Mouse (Mus musculus): ENCODE results near the gene Atp6v0d1. TPM values are rescaled to one million over a fixed set of nuclear protein-coding genes. Genes with fewer than 3 reads are reported as not detected.

The Atp6v0d1 gene
- total RNA-seq, 2 experiments from 2014 or later: 305 to 349 TPM

DNA sequence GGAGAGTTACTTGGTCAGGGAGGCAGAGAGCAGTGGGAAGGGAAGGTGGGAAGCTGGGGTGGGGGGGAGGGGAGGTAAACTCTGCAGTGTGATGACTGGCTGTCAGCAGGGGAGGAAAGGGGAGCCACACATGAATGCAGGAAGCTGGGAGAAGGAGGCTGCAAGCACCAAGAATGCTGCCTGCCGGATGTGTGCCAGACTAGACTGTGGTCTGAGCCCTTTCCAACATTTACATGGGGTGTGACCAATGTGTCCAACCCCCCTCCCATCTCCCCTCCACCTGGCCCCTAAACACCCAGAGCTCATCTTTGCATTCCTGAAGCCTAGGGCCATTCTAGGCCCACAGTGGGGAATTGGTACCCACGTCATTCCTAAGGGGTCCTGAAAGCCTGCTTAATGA is 84.8 kb downstream of the Atp6v0d1 start:
- intact Hi-C loops (cut with DNase I): no loop called here
- no peak for DNase-seq (ENCODE audit: low spot score in 2 of 2)

GRCm38 (mm10) chr8:105477792-105478191 is 88.1 kb downstream of the Atp6v0d1 start:
- intact Hi-C loops (cut with DNase I): no loop called here
- no peak for DNase-seq (ENCODE audit: low spot score in 2 of 2)

GRCm38 (mm10) chr8:105476628-105477413 is 89.0 kb downstream of the Atp6v0d1 start:
- intact Hi-C loops (cut with DNase I): no loop called here
- no peak for DNase-seq (ENCODE audit: low spot score in 2 of 2)

- DNase-seq (ENCODE audit: low spot score in 2 of 2): no peak
- intact Hi-C loops (cut with DNase I): no loop called here
Observed at GRCm38 (mm10) chr8:105476161-105476560, 89.7 kb downstream of the Atp6v0d1 start.

DNA sequence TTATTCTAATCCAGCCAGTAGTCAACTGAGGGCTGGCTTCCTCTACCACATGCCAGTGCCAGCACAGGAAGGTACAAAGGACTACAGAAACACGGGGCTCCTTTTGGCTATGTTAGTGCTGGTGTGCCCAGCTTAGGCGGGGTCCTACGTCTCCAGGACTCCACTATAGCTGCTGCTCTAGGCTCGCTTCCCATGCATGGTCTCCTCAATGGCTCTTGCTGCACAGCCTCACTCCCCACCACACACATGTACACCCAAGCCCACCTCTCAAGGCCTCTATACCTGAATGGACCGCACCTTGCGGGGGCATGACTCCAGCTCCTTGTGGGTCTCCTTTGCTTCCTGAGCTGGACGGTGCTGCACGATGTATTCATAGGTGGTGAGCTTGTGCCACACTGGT is 90.1 kb downstream of the Atp6v0d1 start:
- intact Hi-C loops (cut with DNase I): no loop called here
- no peak for DNase-seq (ENCODE audit: low spot score in 2 of 2)

DNA sequence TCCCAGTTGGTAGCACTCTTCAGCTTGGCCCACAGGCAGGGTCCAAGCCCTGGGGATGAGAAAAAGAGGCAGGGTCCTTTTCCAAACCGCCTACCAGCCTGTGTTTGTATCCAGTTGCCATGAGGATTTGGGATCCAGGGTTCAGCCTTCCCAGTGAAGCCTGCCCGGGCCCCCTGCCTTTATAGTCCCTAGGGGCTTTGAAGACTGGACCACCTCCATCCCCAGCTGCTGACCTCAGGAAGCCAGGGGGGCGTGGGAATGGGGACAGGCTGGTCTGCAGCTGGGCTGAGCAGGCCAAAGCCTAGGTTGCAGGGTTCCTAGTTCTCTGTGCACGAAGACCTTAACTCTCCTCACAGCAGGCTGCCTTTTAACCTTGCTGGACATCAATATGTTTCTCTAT is 90.6 kb downstream of the Atp6v0d1 start:
- DNase-seq (ENCODE audit: low spot score in 2 of 2): no peak
- intact Hi-C loops (cut with DNase I): no loop called here

- no peak for DNase-seq (ENCODE audit: low spot score in 2 of 2)
- intact Hi-C loops (cut with DNase I): loop anchor here (5.0 kb wide), 1 partner anchor 112 kb away; no protein-coding TSS in a partner anchor
Observed at GRCm38 (mm10) chr8:105474680-105475079, 91.2 kb downstream of the Atp6v0d1 start.

Small RNAs within 50 kb of the gene (microRNA-seq; reads per million reads assigned to microRNA genes)
- gene Mir1966: 1.3 reads per million

Other genes starting within 250 kb of the Atp6v0d1 start
- 1 to 10 TPM; 3.7 to 7.3 TPM for gene Lrrc29, start 239.8 kb downstream of the Atp6v0d1 start, total RNA-seq (2021)
- 10 to 100 TPM; 38.5 to 43.6 TPM for gene Tmem208, start 239.7 kb downstream of the Atp6v0d1 start, total RNA-seq (2021)
- 1 to 10 TPM; 2.3 to 3.7 TPM for gene Fhod1, start 218.1 kb downstream of the Atp6v0d1 start, total RNA-seq (2021)
- gene Slc9a5, start 217.2 kb downstream of the Atp6v0d1 start, total RNA-seq (2021): 10 to 100 TPM; 34.1 to 44.5 TPM
- 1 to 10 TPM; 1.3 to 5.5 TPM for gene Plekhg4, start 192.8 kb downstream of the Atp6v0d1 start, total RNA-seq (2021)
- gene Kctd19, start 152.5 kb downstream of the Atp6v0d1 start, total RNA-seq (2021): not detected
- under 1 TPM; 0.32 to 0.37 TPM for gene Lrrc36, start 152.5 kb downstream of the Atp6v0d1 start, total RNA-seq (2021)
- 10 to 100 TPM; 36.1 to 46.4 TPM for gene Tppp3, start 94.5 kb downstream of the Atp6v0d1 start, total RNA-seq (2021)
- gene Zdhhc1, start 69.1 kb downstream of the Atp6v0d1 start, total RNA-seq (2021): 10 to 100 TPM; 33.2 to 45.3 TPM
- under 1 TPM in 1 of 2 experiments, not detected in 1; 0.20 TPM for gene Hsd11b2, start 47.3 kb downstream of the Atp6v0d1 start, total RNA-seq (2021)
- 10 to 100 TPM; 70.3 to 89.3 TPM for gene Ripor1, start 39.2 kb upstream of the Atp6v0d1 start, total RNA-seq (2021)
- gene Ctcf, start 70.5 kb upstream of the Atp6v0d1 start, total RNA-seq (2021): 10 to 100 TPM; 61.2 to 77.2 TPM
- gene Agrp, start 71.3 kb upstream of the Atp6v0d1 start, total RNA-seq (2021): not detected
- gene Carmil2, start 120.2 kb upstream of the Atp6v0d1 start, total RNA-seq (2021): 10 to 100 TPM; 56.3 to 66.3 TPM
- gene Acd, start 135.1 kb upstream of the Atp6v0d1 start, total RNA-seq (2021): 10 to 100 TPM; 45.8 to 50.6 TPM
- gene Pard6a, start 135.1 kb upstream of the Atp6v0d1 start, total RNA-seq (2021): 10 to 100 TPM; 45.5 to 53.6 TPM
- gene 4933405L10Rik, start 141.6 kb upstream of the Atp6v0d1 start, total RNA-seq (2021): not detected
- 10 to 100 TPM in 1 of 2 experiments, 1 to 10 TPM in 1; 9.9 to 10.7 TPM for gene Enkd1, start 142.2 kb upstream of the Atp6v0d1 start, total RNA-seq (2021)
- gene Gfod2, start 192.6 kb upstream of the Atp6v0d1 start, total RNA-seq (2021): 10 to 100 TPM; 25.4 to 26.3 TPM

All from left cerebral cortex, postnatal 36 days (tissue).